Comparison of ENCODE assay signal across 12 mouse cellular contexts in the genomic region with DNA sequence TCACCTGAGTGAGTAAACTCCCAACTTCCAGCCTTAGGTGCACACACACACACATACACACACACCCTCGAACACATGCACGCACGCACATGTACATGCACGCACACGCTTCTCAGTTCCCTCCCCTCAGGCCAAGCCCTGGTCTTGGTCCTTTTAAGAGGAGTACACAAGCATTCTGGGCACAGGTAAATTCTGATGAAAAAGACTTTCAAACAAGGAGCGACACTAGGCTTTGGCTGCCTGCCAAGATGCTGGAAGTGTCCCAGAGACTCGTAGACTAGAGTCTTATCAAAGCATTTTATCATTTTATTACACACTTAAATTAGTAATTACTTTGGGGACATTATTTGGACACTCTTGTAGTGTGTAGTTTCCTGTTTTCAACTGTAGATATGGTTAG.
A peak's percentile ranks its signal among the peaks of the same experiment; 100 is the strongest.
DNase-seq lines count a peak whose midpoint lies in the region; ATAC-seq lines count a peak whose summit lies in the region.
"Had no signal": no experiment of that assay in that cellular context is flagged by ENCODE, and none has a peak within 500 bp of the region (broad histone marks: within the 10 kb centered on the region; RNA-seq: fewer than 3 reads in every experiment).

No protein-coding gene starts in this region.

- no peak for ATAC-seq in monocyte, adult 5-6 weeks (replicated peaks; ENCODE audit: insufficient number of reproducible peaks, low FRiP score, low TSS enrichment, poor library complexity, severe bottlenecking)

- DNase-seq in adrenal gland, postnatal 10 days: peak; percentile 15
- DNase-seq in adrenal gland, postnatal 4 days (ENCODE audit: low spot score in 2 of 2): no peak
- DNase-seq in heart, postnatal 4 days: peak; percentile 16
- no peak for DNase-seq in heart, adult 9 months (ENCODE audit: low spot score in 2 of 2)
- DNase-seq in lung, postnatal 10 days: peak; percentile 6
- no peak for DNase-seq in lung, adult 18-20 months
- DNase-seq in ZHBTc4 (ENCODE audit: low read depth, low spot score): peak; percentile 28
- DNase-seq: cerebellum, adult 8-10 months; gastrocnemius, postnatal 14 days; liver; thymus, postnatal 36 days had no signal

Comparison
In these comparisons a context has a peak if more than half of its experiments do, and no peak if none do; other contexts are left out.
1. DNase-seq: peak in adrenal gland, postnatal 10 days (single experiment), heart, postnatal 4 days (single experiment), lung, postnatal 10 days (single experiment) and ZHBTc4 (single experiment); none in adrenal gland, postnatal 4 days (0 of 2), heart, adult 9 months (0 of 2) and lung, adult 18-20 months (0 of 2).